Mouse (Mus musculus): Measurements from ENCODE around the gene Tgfbr1.

Tgfbr1 gene

DNA sequence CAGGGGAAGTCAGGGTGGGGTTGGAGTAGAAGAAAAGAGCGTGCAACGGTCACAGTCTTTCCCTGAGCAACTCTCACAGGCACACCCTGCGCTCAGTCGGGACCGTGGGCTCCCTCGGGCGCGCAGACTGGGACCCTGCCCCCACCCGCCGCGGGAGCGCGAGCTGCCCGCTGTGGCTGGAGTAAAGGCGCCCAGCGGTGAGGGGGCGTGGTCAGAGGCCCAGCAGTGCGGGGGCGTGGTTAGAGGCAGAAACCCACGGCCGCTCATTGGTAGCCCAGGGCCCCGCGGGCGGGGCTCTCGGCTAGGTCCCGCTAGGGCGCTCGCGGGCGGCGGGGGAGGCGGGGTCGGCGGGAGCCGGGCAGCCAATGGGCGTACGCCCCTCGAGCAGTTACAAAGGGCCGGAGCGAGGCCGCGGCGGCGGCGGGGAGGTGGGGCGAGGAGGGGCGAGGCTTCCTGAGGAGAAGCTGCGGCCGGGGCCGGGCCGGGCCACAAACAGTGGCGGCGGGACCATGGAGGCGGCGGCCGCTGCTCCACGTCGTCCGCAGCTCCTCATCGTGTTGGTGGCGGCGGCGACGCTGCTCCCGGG lies at the start of gene Tgfbr1:
TSS of gene Tgfbr1 (plus strand) at position 420 of the 586 bp plus-strand sequence.
- in situ Hi-C loops (cut with MboI, MseI) = loop anchor here (5.0 kb wide), 1 partner anchor 101 kb away; no protein-coding TSS in a partner anchor

DNA sequence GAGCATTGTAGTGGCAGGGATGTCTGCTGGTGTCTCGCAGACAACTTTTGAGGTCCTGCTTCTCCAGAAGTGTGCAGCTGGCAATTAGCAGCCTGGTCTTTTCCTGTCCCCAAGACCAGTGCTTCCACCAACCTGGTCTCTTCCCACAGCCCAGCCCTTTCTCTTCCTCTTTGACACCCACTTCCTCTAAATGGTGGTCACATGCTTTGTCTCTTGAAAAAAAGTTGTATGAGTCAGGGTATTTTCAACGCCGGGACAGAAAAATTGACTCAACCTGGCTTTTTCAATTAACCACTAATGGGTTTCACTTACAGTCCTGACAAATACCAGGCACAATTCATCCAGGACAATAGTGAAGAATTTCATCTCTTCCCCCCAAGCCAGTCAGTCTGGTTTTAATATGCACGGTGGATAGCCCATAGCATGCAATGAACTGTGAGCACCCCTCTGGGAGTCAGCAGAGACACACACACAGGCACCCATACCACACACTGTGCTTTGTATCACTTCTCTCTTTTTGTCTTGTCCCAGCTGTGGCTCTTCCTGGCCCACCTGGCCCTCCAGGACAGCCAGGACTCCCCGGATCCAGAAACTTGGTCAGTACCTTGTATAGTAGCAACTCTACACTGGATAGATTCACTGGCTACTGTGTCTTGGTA lies 49.6 kb upstream of the Tgfbr1 start:
- in situ Hi-C loops (cut with MboI, MseI) = no loop called here

DNA sequence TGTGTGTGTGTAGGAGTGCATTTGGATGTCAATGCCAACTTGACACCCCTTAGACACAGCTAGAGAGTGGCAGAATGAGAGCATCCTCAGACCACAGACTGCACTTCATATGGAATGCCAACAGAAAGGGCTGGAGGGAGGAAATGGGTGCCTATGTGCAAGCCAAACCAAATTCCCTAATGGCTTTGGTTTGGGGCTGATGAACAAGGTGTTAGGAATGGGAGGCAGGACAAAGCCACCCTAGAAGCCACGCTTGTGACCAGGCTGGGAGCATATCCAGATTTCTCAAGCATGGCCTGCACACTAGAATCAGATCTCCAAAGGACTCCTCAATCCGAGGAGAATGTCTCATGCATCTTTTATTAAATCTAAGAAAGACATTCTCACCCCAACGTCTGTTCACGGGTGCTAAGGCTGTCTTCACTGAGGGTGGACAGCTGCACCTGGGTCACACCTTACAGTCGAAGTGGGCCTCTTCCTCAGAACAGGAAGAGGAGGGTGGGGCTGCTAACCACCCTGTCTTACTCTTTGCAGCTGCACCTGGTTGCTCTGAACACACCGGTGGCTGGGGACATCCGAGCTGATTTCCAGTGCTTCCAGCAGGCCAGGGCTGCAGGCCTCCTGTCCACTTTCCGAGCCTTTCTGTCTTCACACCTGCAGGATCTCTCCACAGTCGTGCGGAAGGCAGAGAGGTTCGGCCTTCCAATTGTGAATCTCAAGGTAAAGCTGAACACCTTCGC lies 43.0 kb upstream of the Tgfbr1 start:
- in situ Hi-C loops (cut with MboI, MseI) = no loop called here

DNA sequence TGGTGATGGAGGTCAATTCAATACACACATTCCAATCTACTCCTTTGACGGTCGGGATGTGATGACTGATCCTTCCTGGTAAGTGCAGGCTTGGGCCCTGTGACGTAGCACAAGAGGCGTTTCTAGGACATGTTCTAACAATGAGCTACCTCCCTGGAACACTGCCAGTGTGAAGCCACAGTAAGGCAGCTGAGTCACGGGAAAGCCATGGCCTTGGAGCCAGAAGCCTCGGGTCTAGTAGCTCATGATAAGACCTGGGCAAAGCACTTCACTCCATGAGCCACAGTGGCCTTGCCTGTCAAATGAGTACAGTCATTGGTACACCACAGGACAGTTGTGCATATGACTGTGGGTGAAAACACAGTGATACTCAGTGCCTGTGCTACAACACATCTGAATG lies 42.2 kb upstream of the Tgfbr1 start:
- in situ Hi-C loops (cut with MboI, MseI) = no loop called here

DNA sequence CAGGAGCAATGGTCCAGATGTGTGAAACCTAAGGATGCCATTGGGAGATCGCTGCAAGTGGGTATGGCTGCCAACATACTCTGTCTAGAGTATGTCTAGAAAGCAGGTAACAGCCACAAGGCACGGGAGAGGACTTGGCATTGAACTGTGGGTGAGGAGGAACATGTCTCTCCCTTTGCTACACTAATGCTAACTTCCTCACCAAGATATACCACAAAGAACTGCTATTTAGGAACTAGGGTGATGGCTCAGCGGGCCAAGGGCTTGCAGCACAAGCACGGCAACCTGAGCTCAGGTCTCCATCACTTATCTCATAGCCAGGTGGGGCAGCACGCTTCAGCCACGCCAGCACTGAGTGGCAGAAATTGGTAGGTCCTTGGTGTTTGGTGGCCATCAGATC lies 41.6 kb upstream of the Tgfbr1 start:
- in situ Hi-C loops (cut with MboI, MseI) = no loop called here

DNA sequence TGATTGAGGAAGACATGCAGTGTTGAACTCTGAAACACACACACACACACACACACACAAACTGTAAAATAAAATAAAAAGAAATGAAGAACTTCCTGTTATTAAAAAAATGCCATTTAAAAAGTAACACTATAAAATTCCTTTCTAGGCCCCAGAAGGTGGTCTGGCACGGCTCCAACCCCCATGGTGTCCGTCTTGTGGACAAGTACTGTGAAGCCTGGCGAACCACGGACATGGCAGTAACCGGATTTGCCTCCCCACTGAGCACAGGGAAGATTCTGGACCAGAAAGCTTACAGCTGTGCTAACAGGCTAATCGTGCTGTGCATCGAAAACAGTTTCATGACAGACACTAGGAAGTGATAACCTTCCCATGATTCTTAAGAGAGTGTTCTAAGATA lies 41.1 kb upstream of the Tgfbr1 start:
- in situ Hi-C loops (cut with MboI, MseI) = no loop called here

DNA sequence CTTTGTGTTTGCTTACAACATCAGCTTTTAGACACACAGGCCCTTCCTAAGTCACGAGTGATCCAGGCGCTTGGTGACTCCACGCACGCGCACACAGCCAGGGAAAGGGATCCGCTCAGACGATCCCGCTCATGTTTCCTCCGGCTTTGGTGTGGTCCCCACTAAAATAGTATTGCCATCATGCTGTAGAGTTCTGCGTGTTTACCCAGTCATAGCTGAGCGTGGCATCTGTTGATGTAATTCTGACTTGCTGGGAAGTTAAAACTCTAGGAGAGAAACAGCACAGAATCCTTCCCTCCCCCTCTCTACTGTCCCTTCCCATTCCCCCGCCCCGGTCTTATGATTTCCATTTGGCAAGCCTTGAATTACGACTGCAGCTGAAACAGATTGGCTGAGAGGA lies 40.3 kb upstream of the Tgfbr1 start:
- in situ Hi-C loops (cut with MboI, MseI) = no loop called here

DNA sequence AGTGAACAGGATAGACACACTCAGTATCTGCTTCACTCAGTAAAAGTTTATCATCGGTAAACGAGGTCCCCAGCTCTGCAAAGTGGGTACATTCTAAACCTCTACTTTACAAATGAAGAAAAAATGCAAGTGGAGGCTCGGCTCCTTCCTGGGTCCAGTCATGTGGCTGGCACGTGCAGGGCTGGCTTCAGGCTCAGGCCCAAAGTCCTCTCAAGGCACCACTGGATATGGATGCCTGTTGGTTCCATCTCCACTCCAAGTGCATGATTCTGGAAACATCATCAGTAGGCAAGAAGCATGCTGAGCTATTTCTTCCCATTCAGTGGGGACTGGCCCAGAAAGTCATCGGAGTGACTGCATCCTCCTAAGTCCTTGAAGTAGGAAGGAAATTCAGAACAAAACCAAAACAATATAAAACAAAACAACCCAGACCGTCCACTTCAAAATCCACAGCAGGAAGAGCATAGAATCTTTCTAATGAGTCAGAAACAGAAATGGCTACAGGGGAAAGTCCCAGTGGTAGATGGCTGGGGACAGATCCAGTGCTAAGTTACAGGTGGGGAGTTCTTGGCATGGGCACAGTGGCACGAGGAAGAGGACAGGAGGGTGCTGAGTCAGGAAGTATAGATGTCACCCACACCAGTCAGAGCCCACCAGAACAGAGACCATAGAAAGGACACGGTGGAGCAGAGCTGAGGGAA lies 39.2 kb upstream of the Tgfbr1 start:
- in situ Hi-C loops (cut with MboI, MseI) = no loop called here

DNA sequence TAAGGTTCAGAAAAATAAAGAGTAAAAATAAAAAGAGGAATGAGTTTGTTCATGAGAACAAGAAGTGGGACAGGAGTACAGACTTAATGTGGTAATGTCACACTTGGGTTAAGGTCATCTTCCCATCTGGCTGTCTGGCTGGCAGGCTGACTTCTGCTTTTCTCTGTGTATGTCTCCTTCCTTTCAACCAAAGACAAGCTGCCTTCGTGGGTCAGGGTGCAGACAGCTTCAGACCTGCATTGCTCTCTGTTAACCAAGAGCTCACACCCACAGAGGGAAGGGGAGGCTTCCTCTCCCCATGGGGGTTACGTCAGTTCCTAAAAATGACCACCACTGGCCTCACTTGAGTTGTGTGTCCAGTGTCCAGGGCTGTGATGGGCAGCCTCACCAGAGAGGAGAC lies 37.6 kb upstream of the Tgfbr1 start:
- in situ Hi-C loops (cut with MboI, MseI) = no loop called here

DNA sequence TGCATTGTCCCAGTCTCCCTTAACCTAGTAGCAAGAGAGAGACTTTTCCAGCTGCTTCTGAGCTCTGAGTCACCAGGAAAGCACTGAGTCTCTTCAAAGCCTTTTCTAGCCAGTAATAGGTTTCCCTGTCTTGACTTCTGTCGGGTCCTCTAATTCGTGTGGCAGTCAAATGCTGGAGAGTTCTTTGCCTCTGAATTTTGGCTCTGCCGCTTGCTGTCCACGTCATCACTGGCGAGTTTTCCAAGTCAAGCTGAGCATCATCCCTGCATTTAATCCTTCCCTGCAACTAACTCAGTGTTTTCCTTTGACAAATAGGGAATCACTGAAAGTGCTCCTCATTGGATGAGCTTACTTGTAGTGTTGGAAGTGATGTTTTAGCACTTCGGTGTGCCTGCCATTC lies 36.6 kb upstream of the Tgfbr1 start:
- in situ Hi-C loops (cut with MboI, MseI) = no loop called here

DNA sequence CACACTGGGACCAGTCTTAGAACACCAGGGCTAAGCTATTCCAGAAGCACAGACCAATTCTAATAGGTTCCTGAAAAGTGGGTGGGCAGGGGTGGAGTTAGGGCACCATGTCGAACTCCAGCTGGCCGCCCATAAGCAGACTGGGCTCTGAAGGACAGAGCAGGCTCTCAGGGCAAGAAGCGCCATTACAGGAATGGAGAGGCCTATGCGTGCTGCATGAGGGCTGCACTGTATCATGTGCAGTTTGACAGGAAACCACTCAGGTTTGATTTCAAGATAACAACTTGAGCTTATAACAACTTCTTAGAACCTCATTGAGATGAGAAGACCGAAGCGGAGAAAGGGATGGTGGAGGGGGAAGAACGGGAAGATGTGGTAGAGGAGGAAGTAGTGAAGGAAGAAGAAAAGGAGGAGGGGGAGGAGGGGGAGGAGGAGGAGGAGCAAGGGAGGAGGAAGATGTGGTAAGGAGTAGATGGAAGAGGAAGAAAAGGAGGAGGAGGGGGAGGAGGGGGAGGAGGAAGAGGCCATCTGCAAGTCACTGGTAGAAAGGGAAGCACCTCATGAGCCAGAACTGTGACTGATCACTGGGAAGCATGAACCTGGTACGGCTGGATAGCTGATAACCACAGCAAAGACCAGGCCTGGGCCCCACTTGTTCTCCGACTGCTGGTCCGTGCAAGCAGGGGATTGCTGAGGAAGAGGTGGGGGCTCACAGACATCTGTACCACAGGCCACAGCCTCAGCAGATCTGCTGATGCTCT lies 33.3 kb upstream of the Tgfbr1 start:
- in situ Hi-C loops (cut with MboI, MseI) = no loop called here

DNA sequence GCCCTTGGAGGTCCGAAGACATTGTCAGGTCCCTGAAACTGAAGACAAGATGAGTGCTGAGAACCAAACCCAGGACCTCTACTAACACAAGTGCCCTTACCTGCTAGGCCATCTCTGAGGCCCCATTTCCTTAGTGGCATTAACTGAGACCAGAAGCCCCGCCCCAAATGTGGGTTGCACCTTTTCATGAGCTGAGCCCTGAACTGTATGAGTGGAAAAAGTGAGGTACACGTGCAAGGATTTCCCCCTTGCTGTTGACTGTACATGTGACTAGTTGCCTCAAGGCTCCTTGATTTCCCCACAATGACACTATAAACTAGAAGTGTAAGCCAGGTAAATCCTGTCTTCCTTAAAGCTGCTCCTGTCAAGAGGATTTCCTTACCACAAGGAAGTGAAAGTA lies 30.7 kb upstream of the Tgfbr1 start:
- in situ Hi-C loops (cut with MboI, MseI) = no loop called here

DNA sequence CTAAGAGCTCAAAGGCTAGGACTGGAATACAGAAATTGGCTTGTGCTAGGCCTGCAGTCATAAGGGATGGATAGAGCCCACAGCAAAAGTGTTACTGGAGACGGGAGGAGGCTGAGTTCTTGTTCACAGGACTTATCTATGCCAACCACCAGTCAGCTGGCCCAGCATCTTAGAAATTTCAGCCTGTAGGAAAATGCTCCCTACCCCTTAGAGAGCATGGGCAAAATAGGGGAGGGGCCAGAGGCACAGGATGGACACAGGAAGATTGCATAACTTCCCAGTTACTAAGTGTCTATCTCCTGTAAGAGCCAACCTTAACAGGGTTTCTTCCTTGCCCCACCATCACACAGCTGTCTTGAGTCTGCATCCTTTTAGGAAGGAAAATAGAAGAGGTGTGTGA lies 28.8 kb upstream of the Tgfbr1 start:
- in situ Hi-C loops (cut with MboI, MseI) = no loop called here

DNA sequence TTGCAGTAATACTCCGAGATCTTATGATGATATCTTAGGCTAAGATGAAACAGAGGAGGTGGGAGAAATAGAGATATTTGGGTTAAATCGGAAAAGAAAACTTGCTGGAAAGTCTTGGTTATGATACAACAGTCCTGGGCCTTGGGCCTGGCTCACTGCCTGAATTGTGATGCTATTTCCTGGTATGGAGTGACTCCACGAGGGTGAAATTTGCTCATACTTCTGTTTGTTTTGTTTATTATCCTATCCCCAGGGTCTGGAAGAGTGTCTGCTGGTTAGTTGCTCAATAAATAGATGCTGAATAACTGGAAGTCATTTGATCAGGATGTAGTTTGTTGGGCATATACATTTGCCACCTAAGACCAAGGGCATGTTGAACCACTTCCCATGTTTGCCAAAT lies 25.2 kb upstream of the Tgfbr1 start:
- in situ Hi-C loops (cut with MboI, MseI) = no loop called here

DNA sequence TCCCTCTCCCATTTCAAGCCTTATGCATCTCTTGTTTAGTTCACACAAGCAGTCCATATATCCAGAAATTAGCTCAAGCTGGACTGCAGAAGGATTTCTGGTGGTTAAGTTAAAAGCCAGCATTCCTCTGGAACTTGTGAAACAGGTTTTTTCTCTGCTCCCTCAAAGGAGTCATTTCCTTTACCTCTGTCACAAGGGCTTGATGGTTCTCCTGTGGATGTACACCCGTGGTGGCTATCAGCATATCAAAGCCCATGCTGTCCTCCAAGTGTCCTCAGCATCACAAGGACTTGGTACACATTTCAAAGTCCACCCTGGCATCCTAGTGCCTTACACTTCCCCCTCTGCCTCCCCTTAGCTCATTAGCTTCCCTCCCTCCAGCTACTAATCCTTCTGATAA lies 23.7 kb upstream of the Tgfbr1 start:
- in situ Hi-C loops (cut with MboI, MseI) = no loop called here

DNA sequence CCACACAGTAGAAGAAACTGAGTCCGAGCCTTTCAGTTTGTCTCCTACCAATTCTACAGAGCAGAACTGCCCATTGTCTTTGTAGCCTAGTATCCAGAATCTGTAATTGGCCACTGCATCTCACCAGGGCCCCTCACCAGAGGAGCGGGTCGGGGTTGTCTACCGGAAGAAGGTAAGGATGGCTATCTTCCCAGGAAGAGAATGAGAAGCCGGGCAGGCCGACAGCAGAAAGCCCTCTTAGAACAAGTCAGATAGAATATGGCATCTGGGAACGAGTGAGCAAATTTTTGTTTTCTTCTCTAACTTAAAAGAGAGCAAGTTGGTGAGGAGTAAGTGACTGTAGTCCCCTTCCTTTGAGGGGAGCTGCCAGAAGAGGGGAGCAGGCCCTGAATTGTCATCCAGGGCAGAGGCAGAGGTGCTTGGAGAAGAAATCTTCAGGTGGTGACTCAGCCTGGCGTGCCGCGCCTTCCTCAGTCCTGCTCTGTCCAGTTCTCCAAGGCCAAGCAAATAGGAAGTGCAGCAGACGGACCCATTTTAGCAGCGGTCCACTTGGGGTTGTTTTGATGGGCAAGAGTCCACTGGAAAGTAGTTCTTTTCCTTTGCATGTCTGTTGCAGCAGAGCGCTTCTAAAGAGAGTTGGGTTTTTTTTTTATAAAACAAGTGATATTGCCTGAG lies 22.5 kb upstream of the Tgfbr1 start:
- in situ Hi-C loops (cut with MboI, MseI) = no loop called here

DNA sequence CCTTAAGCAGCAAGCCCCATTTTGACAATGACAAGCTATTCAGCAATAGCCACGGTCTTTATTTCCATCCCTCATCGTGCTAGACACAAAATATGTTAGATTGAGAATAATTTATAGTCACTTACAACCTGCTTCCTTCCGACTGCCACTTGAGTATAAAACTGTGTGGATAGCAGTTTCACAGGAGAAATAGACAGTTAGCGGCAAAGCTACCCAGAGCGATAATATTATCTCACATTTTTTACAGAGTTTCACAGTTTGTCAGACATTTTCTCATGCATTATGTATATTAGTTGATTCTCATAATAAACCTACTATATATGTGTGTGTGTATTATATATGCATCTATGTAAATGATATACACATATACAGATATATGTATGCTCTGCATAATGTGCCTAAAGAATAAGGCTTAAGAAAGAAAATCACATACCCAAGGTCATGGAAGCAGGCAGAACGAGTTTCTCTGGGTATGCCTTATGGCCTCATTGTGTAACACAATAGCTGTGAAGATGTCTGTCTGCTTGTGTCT lies 20.1 kb upstream of the Tgfbr1 start:
- in situ Hi-C loops (cut with MboI, MseI) = no loop called here

DNA sequence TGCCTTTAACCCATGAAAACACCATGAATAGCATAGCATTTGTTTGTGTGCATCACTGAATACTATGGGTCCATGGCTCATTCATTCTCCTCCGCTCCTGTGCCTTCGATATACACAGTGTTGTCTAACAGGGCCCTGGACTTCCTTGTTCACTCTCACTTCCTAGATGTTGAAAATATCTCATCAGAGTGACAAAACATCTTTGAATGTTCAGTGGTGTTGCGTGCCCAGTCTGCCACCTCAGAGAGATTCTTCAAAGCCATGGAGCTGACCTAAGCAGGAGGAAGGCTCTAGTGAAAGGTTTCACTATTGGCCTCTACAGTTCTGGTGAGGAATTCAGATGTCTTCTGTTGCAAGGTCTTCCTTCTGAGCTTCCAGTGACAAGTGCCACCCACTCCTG lies 19.5 kb upstream of the Tgfbr1 start:
- in situ Hi-C loops (cut with MboI, MseI) = no loop called here

DNA sequence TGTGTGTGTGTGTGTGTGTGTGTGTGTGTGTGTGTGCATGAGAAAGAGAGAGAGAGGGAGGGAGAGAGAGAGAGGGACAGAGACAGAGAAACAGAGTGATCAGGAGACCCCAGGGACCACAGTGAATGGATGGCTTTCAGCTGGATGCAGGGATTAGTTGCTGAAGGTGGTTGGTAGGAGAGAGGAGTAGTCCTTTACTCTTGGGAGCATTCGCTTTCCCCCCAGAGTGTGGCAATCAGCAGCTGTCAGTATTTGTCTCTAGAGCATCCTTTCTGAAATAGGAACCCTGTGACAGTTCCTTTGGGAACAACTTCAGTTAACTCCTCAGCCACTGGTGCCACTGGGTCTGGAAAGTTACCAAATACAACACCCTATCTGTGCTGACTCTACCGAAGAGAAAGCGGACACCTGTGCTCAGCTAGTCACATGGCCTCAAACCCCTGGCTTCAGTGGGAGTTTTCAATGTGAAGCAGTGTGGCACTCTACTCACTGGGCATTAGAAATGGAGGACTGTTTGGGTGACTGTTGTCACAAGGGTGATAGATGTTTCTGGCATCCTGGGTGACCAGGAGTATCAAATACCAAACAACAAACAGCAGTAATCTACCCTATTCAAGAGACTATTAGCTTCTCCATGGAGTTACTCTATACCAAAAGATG lies 16.0 kb upstream of the Tgfbr1 start:
- in situ Hi-C loops (cut with MboI, MseI) = no loop called here

DNA sequence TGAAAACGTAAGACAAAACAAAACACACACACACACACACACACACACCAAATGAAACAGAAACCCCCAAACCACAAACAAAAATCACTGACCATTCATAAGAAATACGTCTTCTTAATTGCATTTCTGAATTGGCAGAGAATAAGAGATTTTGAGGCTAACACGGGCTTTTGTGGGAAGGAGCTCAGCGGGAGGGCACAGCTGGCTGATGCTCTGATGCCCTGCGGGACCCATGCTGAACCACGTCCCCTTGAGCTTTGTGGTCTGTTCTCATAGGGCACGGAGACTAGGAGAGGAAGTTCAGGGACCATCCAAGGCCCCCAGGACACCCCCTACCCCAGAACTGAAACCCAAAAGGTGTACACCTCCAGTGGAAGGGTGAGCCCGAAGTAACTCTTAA lies 10.4 kb upstream of the Tgfbr1 start:
- in situ Hi-C loops (cut with MboI, MseI) = no loop called here
